Mouse (Mus musculus) liver, adult 2 months (tissue): Measurements from ENCODE around the gene Rad51b.

Experiments
- CTCF ChIP-seq: fragments of 200-500 bp; IDR thresholded peaks from 2 replicates; pipeline ENCODE4 v1.5.1; 2011; ENCODE audit warnings: low read depth, low read length, control low read depth
- POLR2A ChIP-seq: fragments of 200-500 bp; IDR thresholded peaks from 2 replicates; pipeline ENCODE4 v1.6.1; 2011; ENCODE audit warnings: low read length, control low read depth; ENCODE audit not compliant: insufficient read depth; ENCODE audit errors: extremely low read depth

DNA sequence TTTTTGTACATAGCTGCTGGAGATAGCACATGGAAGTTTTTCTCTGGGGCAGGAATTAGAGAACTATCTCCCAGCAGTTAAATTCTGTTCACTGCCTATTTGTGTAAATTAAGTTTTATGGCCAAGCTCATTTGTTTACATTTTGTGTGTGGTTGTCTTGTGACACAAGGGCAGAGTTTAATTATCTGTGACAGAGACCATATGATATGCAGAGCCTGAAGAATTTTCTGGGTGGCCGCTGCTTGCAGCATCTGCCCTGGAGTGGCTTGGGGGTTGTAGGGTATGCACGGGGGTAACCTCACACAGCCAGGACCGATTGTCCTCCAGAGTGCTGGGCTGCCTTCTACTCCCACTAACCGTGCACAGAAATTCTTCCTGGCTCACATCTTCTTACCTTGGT is 8.9 kb downstream of the Rad51b start:
- TF ChIP-seq CTCF (no peak), POLR2A (no peak)
